Mouse (Mus musculus): Measurements from ENCODE around the gene Trp63. TPM values are rescaled to one million over a fixed set of nuclear protein-coding genes. Genes with fewer than 3 reads are reported as not detected.

The Trp63 gene
- total RNA-seq, 2 experiments from 2014 or later, result 0.73 to 0.78 TPM

DNA sequence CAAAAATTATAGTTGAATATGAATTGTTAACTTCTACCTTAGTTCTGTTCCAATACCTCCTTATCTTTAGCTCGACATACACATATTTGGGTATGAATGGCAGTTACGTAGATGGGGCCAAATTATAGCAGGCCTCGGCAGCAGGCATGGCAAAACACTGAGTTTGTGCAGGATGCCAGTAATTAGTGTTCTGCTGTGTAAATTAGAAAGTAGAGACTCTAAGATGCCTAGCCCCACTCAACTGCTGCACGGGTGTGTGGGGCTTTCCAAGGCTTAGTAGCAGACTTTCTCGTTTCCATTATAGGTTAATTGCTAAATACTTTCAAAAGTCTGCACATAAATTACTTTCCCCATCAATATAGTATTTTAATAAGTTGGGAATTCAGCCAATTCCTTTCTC is 82.0 kb downstream of the Trp63 start:
- no peak for DNase-seq (ENCODE audit: low spot score in 2 of 2)
- intact Hi-C loops (cut with DNase I), result no loop called here

DNA sequence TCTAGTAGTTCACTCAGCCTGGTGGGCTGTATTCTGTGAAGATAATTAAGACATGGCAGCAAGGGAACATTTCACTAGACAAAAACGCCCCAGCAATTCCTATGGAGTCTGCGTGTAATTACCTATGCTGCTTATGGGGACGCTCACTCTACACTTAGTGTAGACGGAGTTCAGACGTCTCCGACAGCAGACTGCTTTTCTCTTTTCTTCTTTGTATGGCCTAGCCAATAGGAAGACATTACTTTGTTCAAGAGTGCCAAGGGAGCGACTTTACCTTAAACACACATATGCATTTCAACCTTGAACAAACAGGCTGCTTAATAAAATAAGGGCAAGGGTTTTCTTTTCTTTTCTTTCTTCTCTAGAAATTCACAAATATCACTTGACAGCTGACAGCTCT is 91.0 kb downstream of the Trp63 start:
- intact Hi-C loops (cut with DNase I), result no loop called here
- no peak for DNase-seq (ENCODE audit: low spot score in 2 of 2)

DNA sequence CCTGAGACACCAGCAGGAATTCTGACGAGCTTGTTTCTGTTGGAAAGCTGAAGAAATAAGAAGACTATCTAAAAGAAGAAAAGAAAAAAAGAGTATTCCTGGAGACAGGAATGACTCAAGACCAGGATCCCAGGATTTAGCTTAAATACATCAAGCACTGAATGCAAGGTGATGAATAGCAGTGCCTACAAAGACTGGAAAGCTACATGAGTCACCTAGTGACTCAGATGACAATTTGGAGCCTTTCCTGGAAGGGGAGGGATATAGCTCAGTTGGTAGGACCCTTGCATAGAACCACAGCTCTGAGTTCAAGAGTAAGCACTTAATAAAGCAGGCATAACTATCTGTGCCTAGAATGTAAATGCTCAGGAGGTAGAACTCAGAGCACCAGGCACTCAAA is 93.9 kb downstream of the Trp63 start:
- peak in 1 of 2 experiments; percentile 18 for DNase-seq (ENCODE audit: low spot score in 2 of 2)
- intact Hi-C loops (cut with DNase I), result no loop called here

DNA sequence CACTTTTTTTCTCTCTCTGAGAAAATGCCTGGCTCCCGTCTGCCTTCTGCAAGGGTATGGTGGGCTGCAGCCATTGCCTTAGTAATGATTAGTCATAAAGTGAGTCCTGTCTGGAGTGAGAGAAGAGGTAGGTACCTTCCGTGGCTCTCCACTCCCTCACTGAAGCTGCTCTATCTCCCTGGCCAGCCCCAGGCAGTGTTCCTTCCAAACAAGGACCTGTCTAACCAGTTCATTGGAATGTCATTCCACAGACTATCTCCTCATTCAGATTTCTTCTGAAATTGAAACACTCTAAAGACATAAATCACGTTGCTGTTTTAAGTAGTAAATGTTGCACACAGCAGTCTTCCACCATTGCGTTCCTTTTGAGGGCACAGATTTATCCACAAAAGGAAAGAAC is 96.4 kb downstream of the Trp63 start:
- DNase-seq (ENCODE audit: low spot score in 2 of 2), result no peak
- intact Hi-C loops (cut with DNase I), result no loop called here

GRCm38 (mm10) chr16:25784246-25784645 is 100.7 kb downstream of the Trp63 start:
- DNase-seq (ENCODE audit: low spot score in 2 of 2), result no peak
- intact Hi-C loops (cut with DNase I), result no loop called here

DNA sequence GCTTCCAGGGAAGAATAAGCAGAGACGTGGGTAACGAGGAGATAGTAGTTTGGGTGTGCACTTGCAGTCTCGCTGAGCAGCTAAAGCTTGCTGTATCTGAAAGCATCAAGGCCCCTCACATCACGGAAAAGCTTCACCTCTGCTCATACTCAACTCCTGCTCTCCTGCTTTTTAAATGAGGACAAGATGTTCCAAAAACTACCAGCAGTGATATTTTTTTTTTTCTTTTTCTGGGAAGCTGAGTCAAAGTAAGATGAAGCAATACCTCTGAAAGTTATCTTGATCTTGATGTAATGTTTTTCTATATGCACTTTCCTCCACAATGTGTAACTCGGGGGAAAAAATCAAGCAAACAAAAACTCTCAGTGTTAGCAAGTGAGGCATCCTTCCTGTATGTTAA is 102.9 kb downstream of the Trp63 start:
- intact Hi-C loops (cut with DNase I), result no loop called here
- peak in 1 of 2 experiments; percentile 7 for DNase-seq (ENCODE audit: low spot score in 2 of 2)

DNA sequence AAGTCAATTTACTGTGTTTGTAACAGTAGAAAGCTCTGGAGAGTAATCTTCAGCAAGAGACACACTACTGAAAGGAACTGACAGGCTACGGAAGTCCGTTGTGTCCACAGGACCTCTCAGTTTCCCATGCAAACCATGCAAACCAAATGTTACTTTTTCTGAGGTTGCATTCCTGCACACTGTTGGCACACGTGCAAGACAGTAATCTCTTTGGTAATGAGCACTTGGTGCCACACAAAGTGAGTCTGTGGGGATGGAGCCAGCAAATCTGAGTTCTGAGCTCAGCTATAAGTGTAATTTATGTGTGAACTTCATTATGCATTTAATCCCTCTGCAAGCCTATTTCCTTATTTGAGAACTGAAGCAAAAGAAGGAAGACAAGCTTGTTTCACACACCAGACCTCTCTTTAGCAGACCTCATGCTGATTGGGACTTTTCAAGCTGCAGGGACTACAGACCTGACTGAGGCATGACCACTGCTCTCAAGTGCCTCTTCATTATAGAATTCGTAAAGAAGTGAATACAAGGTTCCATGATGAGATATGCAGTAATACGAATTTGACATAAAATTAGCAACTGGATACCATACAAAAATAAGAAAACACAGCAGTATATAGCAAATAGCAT is 109.2 kb downstream of the Trp63 start:
- peak in 1 of 2 experiments; percentile 28 for DNase-seq (ENCODE audit: low spot score in 2 of 2)

DNA sequence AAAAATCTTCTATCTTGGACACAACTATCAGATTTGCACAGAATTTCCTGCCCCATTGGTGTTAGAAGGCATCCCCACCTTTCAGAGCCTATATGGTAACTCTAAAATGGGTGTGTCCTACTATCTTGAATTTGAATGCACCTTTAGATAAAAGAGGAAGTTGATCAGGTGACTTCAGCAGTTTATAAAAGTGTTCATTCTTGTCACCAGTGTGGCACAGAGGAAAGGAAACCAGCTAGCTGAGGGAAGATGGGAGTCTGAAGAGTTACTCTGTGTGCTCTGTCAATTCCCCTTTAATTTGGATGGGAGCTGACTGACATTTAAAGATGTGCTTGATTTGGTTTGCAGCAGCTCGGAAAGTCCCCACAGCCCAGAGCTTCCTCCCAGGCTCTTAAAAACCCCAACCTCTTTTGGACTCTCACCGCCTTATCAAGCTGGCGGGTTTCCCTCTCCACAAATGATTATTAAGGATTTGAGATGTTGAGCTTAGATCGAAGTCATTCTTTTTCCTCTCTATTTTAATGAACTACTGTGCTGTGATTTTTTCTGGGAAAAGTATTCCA is 114.2 kb downstream of the Trp63 start:
- DNase-seq (ENCODE audit: low spot score in 2 of 2), result no peak
- intact Hi-C loops (cut with DNase I), result no loop called here

More for the DNA sequence above, 109.2 kb downstream of the Trp63 start:
- intact Hi-C loops (cut with DNase I), result no loop called here

- no peak for DNase-seq (ENCODE audit: low spot score in 2 of 2)
- intact Hi-C loops (cut with DNase I), result no loop called here
These were observed 116.1 kb downstream of the Trp63 start for GRCm38 (mm10) chr16:25799618-25800017.

DNA sequence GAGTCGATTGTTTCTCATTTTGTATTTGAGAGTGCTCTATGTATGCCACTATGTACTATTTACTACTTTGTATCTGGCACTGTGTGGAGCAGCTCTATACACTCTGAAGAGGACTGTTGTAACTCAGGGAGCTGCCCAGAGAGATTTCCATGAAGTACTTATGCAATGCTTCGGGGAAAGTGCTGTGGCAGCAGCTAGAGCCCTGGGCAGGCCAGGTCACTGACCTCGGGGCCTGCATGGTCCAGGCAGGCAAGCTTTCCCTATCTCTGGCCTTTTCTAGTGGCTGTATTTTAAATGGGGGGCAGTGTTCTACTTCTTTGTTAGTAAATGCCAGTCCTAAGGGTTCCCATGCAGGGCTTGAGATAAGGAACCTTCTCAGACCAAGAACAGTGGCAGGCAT is 121.4 kb downstream of the Trp63 start:
- DNase-seq (ENCODE audit: low spot score in 2 of 2), result no peak
- intact Hi-C loops (cut with DNase I), result no loop called here

DNA sequence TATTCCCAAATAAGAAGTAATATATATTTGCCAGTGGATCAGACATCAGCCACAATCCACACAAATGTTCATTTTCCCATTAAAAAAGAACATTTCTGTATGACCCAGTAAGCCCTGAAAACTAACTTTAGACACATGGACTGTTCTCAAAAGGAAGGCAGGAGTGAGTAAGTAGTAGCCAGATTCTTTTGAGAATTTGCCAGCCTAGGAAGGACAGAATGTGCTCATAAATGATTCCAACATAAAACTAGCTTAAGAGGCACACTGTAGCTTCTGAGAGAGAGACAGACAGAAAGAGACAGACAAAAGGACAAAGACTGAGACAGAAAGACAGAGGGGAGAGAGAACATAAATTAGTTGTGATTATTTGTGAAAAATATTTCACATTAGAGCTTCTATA is 123.6 kb downstream of the Trp63 start:
- intact Hi-C loops (cut with DNase I), result no loop called here
- DNase-seq (ENCODE audit: low spot score in 2 of 2), result no peak

- no peak for DNase-seq (ENCODE audit: low spot score in 2 of 2)
- intact Hi-C loops (cut with DNase I), result no loop called here
These were observed 134.4 kb downstream of the Trp63 start for GRCm38 (mm10) chr16:25817753-25818624.

GRCm38 (mm10) chr16:25826016-25826415 is 142.5 kb downstream of the Trp63 start:
- intact Hi-C loops (cut with DNase I), result no loop called here
- no peak for DNase-seq (ENCODE audit: low spot score in 2 of 2)

- intact Hi-C loops (cut with DNase I), result no loop called here
- no peak for DNase-seq (ENCODE audit: low spot score in 2 of 2)
These were observed 149.0 kb downstream of the Trp63 start for GRCm38 (mm10) chr16:25832576-25832975.

GRCm38 (mm10) chr16:25835301-25835700 is 151.7 kb downstream of the Trp63 start:
- intact Hi-C loops (cut with DNase I), result no loop called here
- DNase-seq (ENCODE audit: low spot score in 2 of 2), result no peak

GRCm38 (mm10) chr16:25835723-25836122 is 152.2 kb downstream of the Trp63 start:
- intact Hi-C loops (cut with DNase I), result no loop called here
- no peak for DNase-seq (ENCODE audit: low spot score in 2 of 2)

DNA sequence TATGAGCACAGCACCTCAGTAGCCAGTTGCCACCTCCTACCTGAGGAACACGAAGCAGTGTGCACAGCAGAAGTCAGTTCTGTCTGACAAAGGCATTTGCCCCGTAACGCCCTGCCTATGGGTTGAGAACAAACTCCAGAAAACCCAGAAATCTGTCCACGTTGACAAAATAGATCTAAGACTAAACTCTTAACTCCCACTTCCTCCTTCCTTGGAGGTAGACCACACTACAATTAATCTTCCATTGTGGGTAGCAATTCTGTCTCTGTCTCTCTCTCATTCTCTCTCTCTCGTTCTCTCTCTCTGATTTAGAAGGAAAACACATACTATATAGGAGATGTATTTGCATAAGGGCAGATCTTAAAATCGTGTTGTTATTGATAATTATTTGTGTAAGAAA is 159.4 kb downstream of the Trp63 start:
- DNase-seq (ENCODE audit: low spot score in 2 of 2), result no peak
- intact Hi-C loops (cut with DNase I), result no loop called here

DNA sequence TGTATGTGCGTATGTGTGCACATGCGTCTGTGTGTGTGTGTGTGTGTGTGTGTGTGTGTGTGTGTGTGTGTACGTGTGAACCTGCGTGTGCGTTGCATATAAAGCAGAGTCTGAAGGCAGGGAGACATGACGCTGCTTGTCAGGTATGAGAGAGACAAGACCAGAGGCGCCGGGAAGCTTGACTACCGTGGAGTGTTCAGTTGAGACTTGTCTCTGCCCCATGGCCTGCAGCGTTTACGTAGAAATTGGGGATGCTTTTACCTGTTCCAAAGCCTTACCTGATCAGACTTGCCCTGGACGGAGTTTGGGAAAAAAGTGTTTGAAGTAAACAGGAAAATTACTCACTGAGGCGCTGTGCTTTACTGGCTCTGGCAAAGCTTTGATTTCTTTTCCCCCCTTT is 160.1 kb downstream of the Trp63 start:
- intact Hi-C loops (cut with DNase I), result no loop called here
- no peak for DNase-seq (ENCODE audit: low spot score in 2 of 2)

- intact Hi-C loops (cut with DNase I), result no loop called here
- no peak for DNase-seq (ENCODE audit: low spot score in 2 of 2)
These were observed 163.0 kb downstream of the Trp63 start for GRCm38 (mm10) chr16:25846611-25847010.

GRCm38 (mm10) chr16:25848474-25848873 is 164.9 kb downstream of the Trp63 start:
- DNase-seq (ENCODE audit: low spot score in 2 of 2), result no peak
- intact Hi-C loops (cut with DNase I), result no loop called here
